Mouse (Mus musculus): ENCODE measurements at regions not wholly inside any gene's neighbourhood (a gene's known extent, or its start where the extent isn't known, plus 50 kb on each side); places are given as distances from the start of the nearest gene placed in this dataset.

DNA sequence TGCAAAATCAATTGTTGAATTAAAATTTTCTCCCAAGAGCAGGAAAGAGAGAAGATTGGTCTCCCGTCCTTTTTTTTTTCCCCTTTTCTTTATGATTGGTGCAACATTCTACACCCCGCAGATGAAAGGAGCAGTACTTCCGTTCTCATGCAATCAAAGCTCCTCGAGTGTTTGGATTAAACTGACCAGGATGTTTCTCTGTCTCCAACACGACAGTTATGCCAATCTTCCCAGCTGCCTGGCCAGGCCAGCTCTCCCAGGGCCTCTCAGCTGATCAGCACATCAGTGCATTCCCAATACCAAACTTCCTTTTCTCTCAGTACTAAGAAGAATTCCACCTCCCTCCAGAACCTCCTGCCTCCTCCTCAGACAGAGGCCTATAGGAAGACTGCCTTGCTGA is 52.7 kb upstream of the Pde5a start:
- no peaks in the 10 kb centered on the region; the same call in 1 of the 2 replicates for H3K9me3 ChIP-seq
- WGBS, result 7% methylated on average over 5 of the region's 5 CpGs
- H3K4me2 ChIP-seq, result 0 out of 2 replicates have a peak overlapping the region, but pooled peaks have one; percentile 12
- H3K4me3 ChIP-seq, result no peak overlapping the region
- no peak overlapping the region for H3K9ac ChIP-seq
- H3K27ac ChIP-seq, result peak overlapping the region; percentile 83
- peaks cover 6% of the 10 kb centered on the region; the same call in 1 of the 2 replicates for H3K4me1 ChIP-seq
- H3K36me3 ChIP-seq, result no peaks in the 10 kb centered on the region
- peak; percentile 88 for ATAC-seq (ENCODE audit: borderline replicate concordance, extremely low read depth, low FRiP score, low TSS enrichment)
- H3K27me3 ChIP-seq, result no peaks in the 10 kb centered on the region

DNA sequence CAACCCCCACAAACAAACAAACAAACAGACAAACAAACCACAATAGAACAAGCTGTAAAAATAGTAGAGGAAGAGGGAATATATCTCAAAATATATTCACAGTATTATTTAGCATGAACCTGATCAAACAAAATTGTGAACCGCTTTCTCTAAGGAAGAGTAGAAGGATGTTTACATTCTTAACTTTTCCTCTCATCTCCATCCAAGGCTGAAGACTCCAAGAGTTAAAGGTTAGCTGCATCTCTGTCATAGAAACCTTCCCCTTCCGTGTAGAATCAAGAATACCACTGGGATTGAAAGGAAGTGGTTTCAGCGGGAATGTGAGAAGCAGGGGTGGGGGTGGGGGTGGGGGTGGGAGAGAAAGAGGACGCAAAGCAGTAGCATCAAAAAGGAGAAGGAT is 51.9 kb upstream of the Pde5a start:
- WGBS, result 29% methylated on average over 4 of the region's 4 CpGs
- peaks cover 6% of the 10 kb centered on the region; the same call in 1 of the 2 replicates for H3K4me1 ChIP-seq
- no peak overlapping the region for H3K4me3 ChIP-seq
- H3K27me3 ChIP-seq, result no peaks in the 10 kb centered on the region
- H3K27ac ChIP-seq, result peak overlapping the region; percentile 83
- no peak overlapping the region for H3K4me2 ChIP-seq
- H3K36me3 ChIP-seq, result no peaks in the 10 kb centered on the region
- H3K9ac ChIP-seq, result no peak overlapping the region
- peak; percentile 60; the same call in 1 of the 2 replicates for ATAC-seq (ENCODE audit: borderline replicate concordance, extremely low read depth, low FRiP score, low TSS enrichment)
- H3K9me3 ChIP-seq, result no peaks in the 10 kb centered on the region; the same call in 1 of the 2 replicates
